Mouse (Mus musculus) urinary bladder, postnatal 36 days (tissue): ENCODE data around the gene Kirrel.
"Not testable (repeated sequence)": the region's sequence is repeated elsewhere in the genome, so short reads cannot be mapped to it uniquely, and the experiment has no call there.

ENCODE experiments used
- DNase-seq, 2 experiments: peaks; one replicate each; pipeline ENCODE4 v3.0.0; 2022; ENCODE audit warnings: low spot score in 2 of 2, mixed read lengths in 1 of 2

The Kirrel gene

GRCm38 (mm10) chr3:87134951-87135350 is 39.6 kb downstream of the Kirrel start:
- DNase-seq: no peak

DNA sequence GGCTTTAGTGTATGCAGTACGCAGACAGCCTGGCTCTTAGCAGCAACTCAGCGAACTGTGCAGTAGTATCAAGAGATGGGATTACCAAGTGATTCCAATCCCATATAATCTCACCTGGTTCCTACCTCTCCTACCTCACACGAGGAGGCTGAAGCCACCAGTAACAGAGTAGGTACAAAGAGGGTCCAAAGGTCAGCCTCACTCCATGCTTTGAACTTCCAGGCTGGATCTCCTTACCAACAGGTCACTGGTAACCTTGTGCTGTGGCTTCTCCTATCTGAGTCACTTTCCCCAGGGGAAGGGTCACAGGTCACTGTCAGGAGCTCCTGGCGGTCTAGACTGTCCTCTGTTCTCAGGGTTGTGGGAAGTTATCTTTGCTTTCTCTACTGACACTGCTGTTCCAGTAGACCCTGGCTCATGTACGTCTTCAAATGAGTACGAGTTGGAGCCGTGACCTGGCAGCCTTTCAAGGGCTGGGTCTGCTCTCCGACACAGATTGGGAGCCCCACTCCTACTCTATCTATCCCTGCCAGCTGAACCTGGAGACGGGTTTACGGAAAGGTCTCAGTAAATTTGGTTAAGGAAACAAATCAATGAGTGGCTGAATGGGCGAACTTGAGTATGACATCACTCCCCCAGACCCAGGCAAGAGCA is 42.7 kb downstream of the Kirrel start:
- no peak for DNase-seq

- DNase-seq: no peak
Measured at GRCm38 (mm10) chr3:87130933-87131332, 43.6 kb downstream of the Kirrel start.

GRCm38 (mm10) chr3:87123795-87124194 is 50.8 kb downstream of the Kirrel start:
- no peak for DNase-seq

GRCm38 (mm10) chr3:87118214-87118613 is 56.3 kb downstream of the Kirrel start:
- no peak for DNase-seq

- no peak for DNase-seq
Measured at GRCm38 (mm10) chr3:87117632-87118031, 56.9 kb downstream of the Kirrel start.

DNA sequence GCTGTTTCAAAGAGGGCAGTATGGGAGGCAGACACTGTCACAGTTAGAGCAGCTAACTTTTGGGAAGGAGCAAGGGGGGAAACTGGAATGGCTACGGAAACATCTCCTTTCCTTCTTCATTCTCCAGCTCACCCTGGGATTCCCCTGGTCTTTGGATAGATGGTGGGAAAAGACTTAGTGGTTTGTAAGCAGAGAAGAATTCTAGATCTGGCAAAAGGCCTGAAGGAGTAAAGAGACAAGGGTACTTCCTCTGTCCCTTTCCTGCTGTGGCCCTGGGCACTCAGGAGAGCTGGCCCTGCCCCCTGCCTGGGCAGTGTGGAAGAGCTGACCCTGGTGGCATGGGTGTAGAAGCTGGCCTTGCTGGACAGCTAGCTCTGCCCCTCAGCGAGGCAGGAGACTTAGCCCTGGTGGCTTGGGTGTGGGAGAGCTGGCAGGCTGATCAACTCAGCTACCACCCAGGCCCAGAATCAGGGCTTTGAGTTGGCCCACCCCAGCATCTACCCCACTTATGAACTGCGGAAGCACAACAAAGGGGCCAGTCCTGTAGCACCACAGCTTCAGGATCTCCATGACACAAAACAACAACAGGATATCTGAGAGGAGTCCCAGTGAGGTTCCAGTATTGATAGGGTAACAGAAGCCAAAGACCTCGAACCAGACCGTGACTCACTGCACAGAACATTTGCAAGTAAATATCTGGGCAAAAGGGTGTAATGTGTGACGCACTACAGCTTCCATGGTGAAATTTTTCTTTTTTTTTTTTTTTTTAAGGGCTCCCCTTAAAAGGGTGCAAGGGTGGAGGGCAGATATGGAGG is 58.6 kb downstream of the Kirrel start:
- DNase-seq: no peak

DNA sequence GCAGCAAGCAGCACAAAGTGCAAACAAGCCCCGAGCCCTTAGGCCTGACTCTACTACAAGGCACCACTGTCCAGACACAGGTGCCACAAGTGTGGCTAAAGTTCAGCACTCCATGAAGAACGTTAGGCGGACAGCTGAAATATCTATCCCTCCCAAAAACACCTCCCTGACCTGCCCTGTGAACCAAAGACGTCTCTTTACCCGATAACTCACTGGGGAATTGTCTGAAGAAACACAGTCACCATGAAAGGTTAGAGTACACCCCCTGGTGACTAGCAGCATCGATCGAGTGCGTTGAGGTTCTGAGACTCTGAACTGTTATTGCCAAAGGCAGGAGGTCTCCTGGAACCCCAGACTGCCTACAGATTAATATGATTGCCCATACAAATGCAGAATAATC is 59.3 kb downstream of the Kirrel start:
- no peak for DNase-seq

GRCm38 (mm10) chr3:87114801-87115200 is 59.7 kb downstream of the Kirrel start:
- peak; percentile 33 to 55 for DNase-seq

DNA sequence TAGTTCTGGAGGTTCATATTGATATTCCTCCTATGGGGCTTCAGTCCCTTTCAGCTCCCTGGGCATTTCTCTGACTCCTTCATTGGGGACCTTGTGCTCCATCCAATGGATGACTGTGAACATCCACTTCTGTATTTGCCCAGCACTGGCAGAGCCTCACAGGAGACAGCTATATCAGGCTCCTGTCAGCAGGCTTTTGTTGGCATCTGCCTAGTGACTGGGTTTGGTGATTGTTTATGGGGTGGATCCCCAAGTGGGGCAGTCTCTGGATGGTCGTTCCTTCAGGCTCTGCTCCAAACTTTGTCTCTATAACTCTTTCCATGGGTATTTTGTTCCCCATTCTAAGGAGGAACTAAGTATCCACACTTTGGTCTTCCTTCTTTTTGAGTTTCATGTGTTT is 60.7 kb downstream of the Kirrel start:
- DNase-seq: not testable (repeated sequence)

GRCm38 (mm10) chr3:87112264-87112663 is 62.3 kb downstream of the Kirrel start:
- no peak for DNase-seq

DNA sequence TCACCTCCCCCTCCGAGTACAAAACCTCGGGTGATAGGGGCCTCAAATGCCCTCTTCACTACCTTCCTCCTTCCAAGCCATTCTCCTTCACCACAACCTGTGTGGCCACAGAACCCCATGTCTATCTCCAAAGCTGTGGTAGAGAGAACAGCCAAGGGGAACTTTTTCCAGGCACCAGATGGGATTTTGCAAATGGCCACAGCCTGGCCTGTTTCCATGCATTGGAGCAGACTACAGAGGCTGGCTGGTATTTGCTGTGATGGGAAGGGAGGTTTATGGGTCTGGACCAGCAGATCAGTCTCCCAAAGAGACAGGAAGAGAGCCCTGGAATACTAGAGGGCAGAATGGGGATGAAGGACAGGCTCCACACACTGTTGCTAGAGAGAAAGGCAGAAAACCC is 69.7 kb downstream of the Kirrel start:
- no peak for DNase-seq

GRCm38 (mm10) chr3:87102346-87102745 is 72.2 kb downstream of the Kirrel start:
- no peak for DNase-seq

DNA sequence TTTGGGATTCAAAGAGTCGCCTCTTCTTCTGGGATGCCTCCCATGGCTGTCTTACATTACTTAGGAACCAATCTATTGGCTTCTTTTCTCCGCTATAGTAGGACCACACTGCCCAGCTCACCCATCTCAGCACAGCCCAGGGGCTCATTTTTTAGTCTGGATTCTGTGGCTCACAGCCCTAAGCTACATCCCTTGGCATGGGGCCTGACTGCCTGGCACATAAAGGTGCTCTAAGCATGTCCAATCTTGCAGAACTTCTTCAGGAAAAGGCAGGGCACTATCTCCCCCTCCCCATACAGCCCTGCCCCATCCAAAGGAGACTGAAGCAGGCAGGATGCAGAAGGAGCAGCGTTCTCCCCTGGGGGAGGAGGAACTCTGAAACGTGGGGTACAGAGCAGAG is 73.6 kb downstream of the Kirrel start:
- DNase-seq: no peak

- DNase-seq: no peak
Measured at GRCm38 (mm10) chr3:87097969-87098946, 76.3 kb downstream of the Kirrel start.

- no peak for DNase-seq
Measured at GRCm38 (mm10) chr3:87097205-87097604, 77.3 kb downstream of the Kirrel start.

DNA sequence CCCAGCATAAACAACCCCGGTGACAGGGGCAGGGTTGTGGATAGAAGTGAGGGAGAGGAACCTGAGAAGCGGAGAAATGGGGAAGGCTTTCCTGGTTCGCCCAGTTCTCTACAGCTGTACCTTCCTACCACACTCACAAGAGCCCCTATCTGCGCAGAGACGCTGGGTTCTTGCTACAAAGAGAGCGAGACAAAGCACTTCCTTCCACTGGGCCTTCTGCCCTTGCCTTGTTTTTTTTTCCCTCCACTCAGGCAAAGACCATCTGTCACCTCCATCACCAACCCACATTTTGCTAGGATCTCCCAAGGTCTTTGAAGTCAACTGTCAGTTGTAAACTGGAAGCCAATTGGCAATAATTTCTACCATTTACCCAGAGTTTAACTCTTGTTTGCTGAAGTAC is 80.8 kb downstream of the Kirrel start:
- DNase-seq: no peak

- peak; percentile 46 to 48 for DNase-seq
Measured at GRCm38 (mm10) chr3:87089694-87090565, 84.6 kb downstream of the Kirrel start.

DNA sequence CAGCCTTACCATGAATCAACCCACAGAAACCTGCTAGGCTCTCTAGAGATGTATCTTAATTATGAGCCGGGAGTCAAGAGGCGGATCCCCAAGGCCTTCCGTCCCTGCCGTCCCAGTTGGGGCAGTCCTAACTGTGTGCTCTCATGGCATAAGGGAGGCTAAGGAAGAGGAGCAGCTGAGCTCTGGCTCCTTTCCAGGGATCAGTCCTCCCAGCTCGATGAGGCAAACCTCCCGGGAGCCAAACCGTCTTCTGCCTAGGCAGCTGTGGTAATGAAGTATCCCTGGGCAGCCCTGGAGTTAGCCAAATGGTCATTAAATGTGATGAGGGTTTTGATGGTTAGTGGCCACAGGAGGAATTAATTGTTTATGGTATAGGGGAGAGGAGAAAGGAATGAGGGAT is 87.4 kb downstream of the Kirrel start:
- DNase-seq: peak in 1 of 2 experiments; percentile 42

GRCm38 (mm10) chr3:87082235-87082634 is 92.3 kb downstream of the Kirrel start:
- peak; percentile 33 to 55 for DNase-seq

GRCm38 (mm10) chr3:87079751-87080150 is 94.8 kb downstream of the Kirrel start:
- no peak for DNase-seq
